Mouse (Mus musculus): ENCODE results near the gene Gm45808.
"Not testable (repeated sequence)": the region's sequence is repeated elsewhere in the genome, so short reads cannot be mapped to it uniquely, and the experiment has no call there.

The Gm45808 gene

GRCm38 (mm10) chr7:45476453-45476852 is 10.2 kb downstream of the Gm45808 start:
- DNase-seq (ENCODE audit: low read depth in 1 of 2, low spot score in 2 of 2): no peak

- no peak for DNase-seq (ENCODE audit: low read depth in 1 of 2, low spot score in 2 of 2)
These were observed 11.2 kb downstream of the Gm45808 start for GRCm38 (mm10) chr7:45475291-45475969.

GRCm38 (mm10) chr7:45470869-45471268 is 15.7 kb downstream of the Gm45808 start:
- DNase-seq (ENCODE audit: low read depth in 1 of 2, low spot score in 2 of 2): peak in 1 of 2 experiments; percentile 43

- no peak for DNase-seq (ENCODE audit: low read depth in 1 of 2, low spot score in 2 of 2)
These were observed 19.4 kb downstream of the Gm45808 start for GRCm38 (mm10) chr7:45467090-45467670.

- DNase-seq (ENCODE audit: low read depth in 1 of 2, low spot score in 2 of 2): peak; percentile 81 to 89
These were observed 20.1 kb downstream of the Gm45808 start, which contains the start of gene Bax for GRCm38 (mm10) chr7:45466283-45467089. Gene Bax, minus strand, starts transcription at chr7:45466898.

- no peak for DNase-seq (ENCODE audit: low read depth in 1 of 2, low spot score in 2 of 2)
These were observed 21.1 kb downstream of the Gm45808 start for GRCm38 (mm10) chr7:45465549-45465948.

- no peak for DNase-seq (ENCODE audit: low read depth in 1 of 2, low spot score in 2 of 2)
These were observed 21.5 kb downstream of the Gm45808 start for GRCm38 (mm10) chr7:45465112-45465511.

GRCm38 (mm10) chr7:45463987-45464778 is 22.4 kb downstream of the Gm45808 start:
- no peak for DNase-seq (ENCODE audit: low read depth in 1 of 2, low spot score in 2 of 2)

GRCm38 (mm10) chr7:45462868-45463267 is 23.7 kb downstream of the Gm45808 start:
- not testable (repeated sequence) for DNase-seq (ENCODE audit: low read depth in 1 of 2, low spot score in 2 of 2)

GRCm38 (mm10) chr7:45462325-45462724 is 24.3 kb downstream of the Gm45808 start:
- DNase-seq (ENCODE audit: low read depth in 1 of 2, low spot score in 2 of 2): no peak

GRCm38 (mm10) chr7:45461781-45462180 is 24.8 kb downstream of the Gm45808 start:
- no peak for DNase-seq (ENCODE audit: low read depth in 1 of 2, low spot score in 2 of 2)

- DNase-seq (ENCODE audit: low read depth in 1 of 2, low spot score in 2 of 2): no peak
These were observed 25.3 kb downstream of the Gm45808 start for GRCm38 (mm10) chr7:45461326-45461725.

- peak in 1 of 2 experiments; percentile 53 for DNase-seq (ENCODE audit: low read depth in 1 of 2, low spot score in 2 of 2)
These were observed 25.7 kb downstream of the Gm45808 start for GRCm38 (mm10) chr7:45460860-45461314.

GRCm38 (mm10) chr7:45460377-45460776 is 26.2 kb downstream of the Gm45808 start:
- DNase-seq (ENCODE audit: low read depth in 1 of 2, low spot score in 2 of 2): no peak

GRCm38 (mm10) chr7:45459564-45460140 is 27.0 kb downstream of the Gm45808 start, which contains the start of gene Ftl1:
Gene Ftl1, minus strand, starts transcription at chr7:45459884.
- peak; percentile 97 to 98 for DNase-seq (ENCODE audit: low read depth in 1 of 2, low spot score in 2 of 2)

GRCm38 (mm10) chr7:45458748-45459563 is 27.7 kb downstream of the Gm45808 start:
- peak in 1 of 2 experiments; percentile 49 for DNase-seq (ENCODE audit: low read depth in 1 of 2, low spot score in 2 of 2)

GRCm38 (mm10) chr7:45457204-45458060 is 29.2 kb downstream of the Gm45808 start:
- DNase-seq (ENCODE audit: low read depth in 1 of 2, low spot score in 2 of 2): peak; percentile 71

GRCm38 (mm10) chr7:45456721-45457203 is 29.8 kb downstream of the Gm45808 start:
- DNase-seq (ENCODE audit: low read depth in 1 of 2, low spot score in 2 of 2): no peak

Measured in monocyte, adult 2 months (primary cell).